ENCODE assay signal across 20 mouse cellular contexts in the genomic region with DNA sequence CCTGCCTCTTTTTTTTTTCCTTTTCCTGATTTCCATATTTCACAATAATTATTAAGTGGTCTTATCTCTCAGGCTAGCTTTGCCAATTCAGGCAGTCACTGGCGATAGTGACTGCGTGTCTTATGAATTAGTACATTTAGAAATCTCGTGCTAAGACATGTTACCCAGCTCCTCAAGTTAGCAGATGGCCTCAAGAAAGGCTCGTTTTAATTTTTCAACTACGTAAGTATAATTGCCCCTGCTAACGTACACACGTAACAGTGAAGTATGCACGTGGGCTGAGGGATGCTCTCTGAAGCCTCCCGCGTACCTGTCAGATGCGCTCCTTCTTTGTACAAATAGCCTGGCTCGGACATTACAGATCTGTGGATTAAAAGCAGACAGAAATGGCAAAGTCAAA.
DNase-seq lines count a peak whose midpoint lies in the region; ATAC-seq and TF ChIP-seq lines count a peak whose summit lies in the region.
"Had no signal": no experiment of that assay in that cellular context is flagged by ENCODE, and none has a peak within 500 bp of the region (broad histone marks: within the 10 kb centered on the region; RNA-seq: fewer than 3 reads in every experiment).

No protein-coding gene starts in this region.

- H3K36me3 ChIP-seq in heart, embryonic 12.5 days = no peaks in the 10 kb centered on the region
- H3K36me3 ChIP-seq in lung, embryonic 14.5 days (ENCODE audit: insufficient read depth) = no peaks in the 10 kb centered on the region
- no peaks in the 10 kb centered on the region for H3K36me3 ChIP-seq in forebrain, embryonic 12.5 days (replicated peaks)
- no peaks in the 10 kb centered on the region for H3K36me3 ChIP-seq in forebrain, embryonic 16.5 days (ENCODE audit: control insufficient read depth, insufficient read depth)
- H3K36me3 ChIP-seq: embryonic facial prominence, embryonic 10.5 days; heart, embryonic 13.5 days; hindbrain, embryonic 15.5 days had no signal

- H3K9me3 ChIP-seq in heart, embryonic 12.5 days (replicated peaks) = no peaks in the 10 kb centered on the region
- no peaks in the 10 kb centered on the region for H3K9me3 ChIP-seq in lung, embryonic 14.5 days (ENCODE audit: low read depth, low read length)
- H3K9me3 ChIP-seq in forebrain, embryonic 12.5 days = no peaks in the 10 kb centered on the region
- no peaks in the 10 kb centered on the region for H3K9me3 ChIP-seq in forebrain, embryonic 16.5 days (ENCODE audit: control insufficient read depth, low read length)
- H3K9me3 ChIP-seq: embryonic facial prominence, embryonic 10.5 days; heart, embryonic 13.5 days; hindbrain, embryonic 15.5 days had no signal

- H3K4me2 ChIP-seq in heart, embryonic 12.5 days = no peak overlapping the region
- no peak overlapping the region for H3K4me2 ChIP-seq in lung, embryonic 14.5 days
- H3K4me2 ChIP-seq in forebrain, embryonic 12.5 days = no peak overlapping the region
- H3K4me2 ChIP-seq in forebrain, embryonic 16.5 days (ENCODE audit: low read length) = no peak overlapping the region
- H3K4me2 ChIP-seq: heart, embryonic 13.5 days; hindbrain, embryonic 15.5 days had no signal

- WGBS in heart, embryonic 12.5 days = 88% methylated on average over 12 of the region's 12 CpGs
- 62% methylated on average over 12 of the region's 12 CpGs for WGBS in lung, embryonic 14.5 days
- WGBS in forebrain, embryonic 12.5 days = 50% methylated on average over 12 of the region's 12 CpGs
- 32% methylated on average over 12 of the region's 12 CpGs for WGBS in forebrain, embryonic 16.5 days

- ATAC-seq in heart, embryonic 12.5 days (ENCODE audit: insufficient number of reproducible peaks, low FRiP score) = no peak
- ATAC-seq in lung, embryonic 14.5 days (ENCODE audit: insufficient read depth) = no peak
- no peak; the same call in 1 of the 2 replicates for ATAC-seq in forebrain, embryonic 12.5 days (ENCODE audit: low FRiP score)
- ATAC-seq in forebrain, embryonic 16.5 days = 0 out of 2 replicates have a peak, but pooled peaks have one; percentile 21
- ATAC-seq: activated CD4-positive, CD25-positive, alpha-beta regulatory T cell, adult 4 months; intestine, embryonic 16.5 days; Patski had no signal

- no peaks in the 10 kb centered on the region for H3K4me1 ChIP-seq in heart, embryonic 12.5 days (replicated peaks)
- no peaks in the 10 kb centered on the region for H3K4me1 ChIP-seq in lung, embryonic 14.5 days (ENCODE audit: insufficient read depth)
- H3K4me1 ChIP-seq in forebrain, embryonic 12.5 days = peaks cover 24% of the 10 kb centered on the region
- peaks cover 53% of the 10 kb centered on the region for H3K4me1 ChIP-seq in forebrain, embryonic 16.5 days (replicated peaks; ENCODE audit: control insufficient read depth, insufficient read depth, low read length)

- no peak for TF ChIP-seq CTCF in lung, embryonic 14.5 days (IDR thresholded peaks at IDR 0.05; ENCODE audit: low read depth)

- peak; percentile 66 for DNase-seq in heart, adult 11 months
- DNase-seq in lung, embryonic 14.5 days = peak; percentile 6
- no peak for DNase-seq in lung, postnatal 14 days
- DNase-seq in B cell, adult 2 months = no peak
- DNase-seq in spleen, adult 18-20 months = no peak
- DNase-seq: adrenal gland, postnatal 14 days; cerebellum, adult 2 months; cerebellum, postnatal 10 days; gastrocnemius, postnatal 14 days; heart, postnatal 36 days had no signal

- no peak overlapping the region for H3K4me3 ChIP-seq in heart, embryonic 12.5 days
- H3K4me3 ChIP-seq in lung, embryonic 14.5 days (ENCODE audit: low read depth, low read length) = no peak overlapping the region
- H3K4me3 ChIP-seq in forebrain, embryonic 12.5 days (replicated peaks) = no peak overlapping the region
- no peak overlapping the region for H3K4me3 ChIP-seq in forebrain, embryonic 16.5 days (replicated peaks; ENCODE audit: low read length)
- H3K4me3 ChIP-seq: embryonic facial prominence, embryonic 10.5 days; heart, embryonic 13.5 days; hindbrain, embryonic 15.5 days had no signal

- H3K27me3 ChIP-seq in heart, embryonic 12.5 days (replicated peaks) = peaks cover 19% of the 10 kb centered on the region; the same call in 1 of the 2 replicates
- peaks cover 16% of the 10 kb centered on the region; the same call in 1 of the 2 replicates for H3K27me3 ChIP-seq in lung, embryonic 14.5 days (ENCODE audit: insufficient read depth, low read length)
- peaks cover 48% of the 10 kb centered on the region for H3K27me3 ChIP-seq in forebrain, embryonic 12.5 days
- 0 out of 2 replicates have a peak, but pooled peaks cover 6% of the 10 kb centered on the region for H3K27me3 ChIP-seq in forebrain, embryonic 16.5 days (replicated peaks; ENCODE audit: control insufficient read depth, insufficient read depth, low read length)
- H3K27me3 ChIP-seq: CH12.LX; hindbrain, embryonic 15.5 days had no signal

- H3K9ac ChIP-seq in heart, embryonic 12.5 days = no peak overlapping the region
- H3K9ac ChIP-seq in lung, embryonic 14.5 days = no peak overlapping the region
- no peak overlapping the region for H3K9ac ChIP-seq in forebrain, embryonic 12.5 days
- H3K9ac ChIP-seq in forebrain, embryonic 16.5 days (replicated peaks; ENCODE audit: low read depth, low read length) = no peak overlapping the region; the same call in 1 of the 2 replicates
- H3K9ac ChIP-seq: heart, embryonic 13.5 days; hindbrain, embryonic 15.5 days had no signal

- no peak overlapping the region for H3K27ac ChIP-seq in heart, embryonic 12.5 days (ENCODE audit: poor library complexity, severe bottlenecking)
- H3K27ac ChIP-seq in lung, embryonic 14.5 days (ENCODE audit: low read depth) = no peak overlapping the region
- H3K27ac ChIP-seq in forebrain, embryonic 12.5 days = peak overlapping the region; percentile 50; the same call in 1 of the 2 replicates
- peak overlapping the region; percentile 82 for H3K27ac ChIP-seq in forebrain, embryonic 16.5 days (ENCODE audit: low read length)
- H3K27ac ChIP-seq: embryonic facial prominence, embryonic 10.5 days; heart, embryonic 13.5 days; hindbrain, embryonic 15.5 days had no signal

Comparison
In these comparisons a context has a peak if more than half of its experiments do, and no peak if none do; other contexts are left out.
1. DNase-seq: peak in heart, adult 11 months (single experiment) and lung, embryonic 14.5 days (single experiment); none in lung, postnatal 14 days (single experiment), B cell, adult 2 months (0 of 2) and spleen, adult 18-20 months (0 of 2).
2. H3K27ac ChIP-seq: peak in forebrain, embryonic 12.5 days (single experiment) and forebrain, embryonic 16.5 days (single experiment); none in heart, embryonic 12.5 days (single experiment) and lung, embryonic 14.5 days (single experiment).